Mouse (Mus musculus) adipocyte (in vitro differentiated cells): ENCODE measurements around the gene Cep131.

Experiments
- DNase-seq: peaks from one replicate; pipeline ENCODE4 v3.0.0-alpha.2; 2016; ENCODE audit warnings: low spot score

Gene Cep131

DNA sequence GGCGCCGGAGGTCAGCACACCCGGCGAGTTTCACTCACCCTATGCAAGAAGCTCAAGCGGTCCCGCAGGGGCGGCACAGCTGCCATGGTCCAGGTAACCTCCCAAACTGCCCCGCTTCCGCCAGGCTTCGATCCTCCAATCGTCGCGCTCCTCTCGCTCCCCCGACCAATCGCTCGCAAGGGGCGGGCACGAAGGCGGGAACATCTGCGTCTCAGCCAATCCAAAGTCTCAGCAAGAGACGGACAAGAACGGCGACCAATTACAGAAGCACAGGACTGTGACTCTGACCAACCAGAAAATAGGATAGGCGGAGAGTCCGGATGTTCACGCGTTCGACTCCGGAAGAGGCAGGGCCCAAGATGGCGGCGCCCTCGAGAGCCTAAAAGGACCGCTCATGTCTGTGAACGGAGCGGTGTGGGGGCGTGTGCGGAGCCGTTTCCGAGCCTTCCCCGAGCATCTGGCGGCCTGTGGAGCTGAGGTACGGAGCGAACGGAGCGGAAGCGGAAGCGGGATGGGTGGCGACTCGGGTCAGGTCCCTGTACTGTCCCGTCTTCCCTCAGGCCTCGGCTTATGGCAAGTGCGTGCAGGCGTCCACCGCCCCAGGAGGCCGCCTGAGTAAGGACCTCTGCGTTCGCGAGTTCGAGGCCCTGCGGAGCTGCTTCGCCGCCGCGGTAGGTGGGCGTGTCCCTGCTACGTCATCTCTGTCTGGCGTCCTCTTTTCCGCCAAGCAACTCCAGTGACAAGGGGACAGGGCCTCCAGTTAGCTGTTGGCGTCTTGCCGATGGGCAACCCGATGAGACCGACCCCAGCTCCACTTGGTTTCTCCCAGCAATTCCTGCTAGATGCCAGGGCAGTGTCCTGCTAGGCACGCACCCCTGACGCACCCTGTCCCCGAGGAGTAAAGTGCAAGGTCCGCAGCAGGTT lies 12.2 kb upstream of the Cep131 start, which contains the start of the genes Tepsin and Ndufaf8:
Tepsin (minus strand) TSS at position 144 of the 924 bp plus-strand sequence.
Ndufaf8 (plus strand) TSS at position 341 of the 924 bp plus-strand sequence.
- peak; percentile 97 for DNase-seq

DNA sequence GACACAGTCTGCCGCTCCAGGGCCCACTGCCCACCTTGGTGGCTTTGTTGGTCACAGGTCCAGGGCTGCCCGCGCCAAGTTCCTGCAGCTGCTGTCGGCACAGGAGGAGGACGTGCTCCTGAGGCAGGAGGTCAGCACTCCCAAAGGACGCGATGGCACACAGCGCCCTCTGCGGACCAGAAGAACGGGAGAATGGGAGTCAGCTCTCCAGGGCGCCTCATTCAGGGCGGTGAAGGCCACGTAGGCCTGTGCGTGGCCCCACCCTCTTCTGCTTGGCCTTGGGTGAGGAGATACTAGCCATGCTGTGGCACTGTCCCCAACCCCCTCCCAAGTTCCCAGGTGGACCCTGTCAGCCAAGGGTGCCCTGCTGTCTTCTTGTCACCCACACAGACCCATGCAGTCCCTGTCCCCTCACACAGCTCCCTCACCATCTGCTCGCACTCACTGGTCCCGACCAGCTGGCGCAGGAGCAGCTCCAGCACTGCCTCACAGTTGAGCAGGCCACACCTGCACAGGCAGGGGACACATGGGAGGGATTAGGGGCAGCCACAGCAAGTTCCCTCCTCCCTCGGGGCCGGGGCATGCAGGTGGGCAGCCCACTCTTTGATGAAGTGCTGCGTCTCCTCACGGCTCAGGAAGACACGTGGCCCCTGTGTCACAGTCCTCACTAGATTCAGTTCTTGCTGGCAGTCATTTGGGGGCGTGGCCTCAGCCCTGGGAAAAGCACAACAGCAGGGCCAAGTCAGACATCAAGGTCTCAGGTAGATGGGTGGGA lies 6.4 kb upstream of the Cep131 start:
- DNase-seq, result no peak

DNA sequence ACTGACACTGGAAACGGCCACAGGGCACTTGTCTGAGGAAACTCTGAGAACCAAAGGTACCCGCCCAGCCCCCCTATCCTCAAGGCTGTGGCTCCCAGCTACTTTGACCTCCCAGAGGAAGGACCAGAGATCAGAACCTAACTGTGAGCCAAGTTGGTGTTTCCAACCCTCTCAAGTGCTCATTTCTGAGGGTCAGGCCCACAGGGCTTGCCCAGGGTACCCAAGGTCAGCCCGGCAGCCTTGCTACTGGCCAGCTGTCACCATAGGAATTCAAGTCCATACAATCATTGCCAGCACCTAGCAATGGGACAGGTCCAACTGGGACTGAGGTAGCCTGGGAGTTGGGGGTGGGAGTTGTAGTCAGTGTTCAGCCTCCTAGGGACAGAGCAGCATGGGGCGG lies 4.0 kb upstream of the Cep131 start:
- DNase-seq, result no peak

DNA sequence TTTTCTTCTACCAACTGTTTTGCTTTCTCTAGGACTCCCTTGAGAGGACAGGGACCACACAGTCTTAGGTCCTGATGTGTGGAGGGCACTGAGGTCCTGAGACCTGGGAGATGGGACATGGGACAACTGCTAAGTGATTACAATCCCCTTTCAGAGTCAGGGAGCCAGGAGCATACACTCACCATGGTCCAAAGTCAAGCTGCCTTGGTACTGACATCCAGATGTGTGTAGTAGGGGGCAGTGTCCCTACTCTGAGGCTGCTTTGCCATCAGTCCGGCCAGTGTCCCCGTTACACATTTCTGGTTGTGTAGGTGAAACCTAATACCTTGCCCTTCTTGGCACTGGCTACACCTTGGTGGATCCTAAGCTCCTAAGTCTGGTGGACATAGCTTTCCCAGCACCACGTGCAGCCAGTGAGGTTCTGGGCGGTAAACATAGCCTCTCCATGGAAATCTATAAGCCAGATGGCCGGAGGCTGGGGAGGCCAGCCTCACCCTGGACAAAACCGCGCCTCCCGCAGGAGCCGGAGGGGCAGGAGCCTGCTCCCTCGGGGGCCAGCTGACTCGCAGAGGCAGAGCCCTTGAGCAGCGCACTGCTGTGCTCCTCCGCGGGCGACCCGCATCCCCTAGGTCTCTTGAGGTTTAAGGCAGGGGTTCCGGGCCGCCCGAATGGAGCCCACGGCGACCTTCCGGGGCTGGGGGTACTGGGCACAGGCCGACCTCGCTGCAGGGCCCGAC lies 568 bp downstream of the Cep131 start:
- no peak for DNase-seq

DNA sequence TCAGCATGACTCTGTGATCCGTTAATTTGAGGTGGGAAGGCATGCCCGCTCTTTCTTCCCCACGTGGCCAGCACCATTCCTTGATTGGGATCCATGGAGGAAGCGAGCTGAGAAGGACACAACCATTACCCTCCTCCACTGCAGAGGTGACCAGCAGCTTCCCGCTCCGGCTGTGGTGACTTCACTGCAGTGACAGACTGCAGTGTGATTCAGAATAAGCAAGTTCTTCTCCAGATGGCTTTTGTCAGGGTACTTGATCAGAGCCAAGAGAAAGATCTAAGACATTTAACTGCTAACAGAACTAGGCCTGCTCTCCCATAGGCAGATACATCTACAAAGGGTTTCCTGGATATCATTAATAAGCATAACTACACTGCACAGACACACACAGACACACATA lies 6.3 kb downstream of the Cep131 start:
- DNase-seq, result no peak

DNA sequence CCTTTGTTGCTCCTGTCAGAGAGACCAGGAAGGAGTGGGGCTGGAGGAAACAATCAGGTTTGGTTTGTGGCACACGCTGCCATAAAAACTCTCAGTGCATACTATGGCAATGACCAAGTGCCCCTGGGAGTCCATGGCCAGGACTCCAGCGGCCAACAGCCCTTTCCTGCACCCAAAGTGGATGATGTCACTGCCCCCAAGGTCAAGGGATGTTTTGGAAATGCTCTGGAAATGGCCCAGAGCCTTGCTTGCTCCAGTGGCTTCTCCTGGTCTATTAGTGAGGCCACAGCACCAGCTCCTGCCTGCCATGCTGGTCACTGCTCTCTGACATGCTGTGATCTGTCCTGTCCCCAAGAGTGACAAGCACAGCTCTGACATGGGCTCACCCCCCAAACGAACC lies 10.4 kb downstream of the Cep131 start:
- no peak for DNase-seq

DNA sequence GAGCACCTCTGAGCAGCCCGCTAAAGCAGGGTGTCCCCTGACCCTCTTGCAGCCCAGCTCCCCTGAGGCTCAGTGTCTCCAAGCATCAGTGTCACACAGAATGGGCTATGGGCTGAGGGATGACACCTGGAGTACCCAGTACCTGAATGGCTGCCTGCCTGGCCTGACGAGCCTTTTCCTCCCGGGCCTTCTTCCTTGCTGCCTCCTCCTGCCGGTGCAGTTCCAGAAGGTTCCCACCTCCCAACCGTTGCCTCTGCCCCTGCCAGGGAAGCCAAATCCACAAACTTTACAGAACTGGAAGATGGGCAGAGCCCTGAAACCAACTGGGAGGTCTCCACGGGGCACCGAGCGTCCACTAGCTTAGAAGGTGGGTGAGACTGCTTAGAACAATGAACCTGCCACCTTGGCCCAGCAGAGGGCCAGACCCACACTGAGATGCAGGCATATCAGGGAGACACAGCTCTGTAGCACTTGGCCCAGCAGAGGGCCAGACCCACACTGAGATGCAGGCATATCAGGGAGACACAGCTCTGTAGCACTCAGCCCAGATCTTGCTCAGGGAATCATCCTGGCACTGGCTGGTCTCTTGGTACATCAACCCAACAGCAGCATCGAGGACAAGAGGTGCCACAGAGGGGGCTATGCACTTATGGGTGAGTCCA lies 13.5 kb downstream of the Cep131 start:
- no peak for DNase-seq

DNA sequence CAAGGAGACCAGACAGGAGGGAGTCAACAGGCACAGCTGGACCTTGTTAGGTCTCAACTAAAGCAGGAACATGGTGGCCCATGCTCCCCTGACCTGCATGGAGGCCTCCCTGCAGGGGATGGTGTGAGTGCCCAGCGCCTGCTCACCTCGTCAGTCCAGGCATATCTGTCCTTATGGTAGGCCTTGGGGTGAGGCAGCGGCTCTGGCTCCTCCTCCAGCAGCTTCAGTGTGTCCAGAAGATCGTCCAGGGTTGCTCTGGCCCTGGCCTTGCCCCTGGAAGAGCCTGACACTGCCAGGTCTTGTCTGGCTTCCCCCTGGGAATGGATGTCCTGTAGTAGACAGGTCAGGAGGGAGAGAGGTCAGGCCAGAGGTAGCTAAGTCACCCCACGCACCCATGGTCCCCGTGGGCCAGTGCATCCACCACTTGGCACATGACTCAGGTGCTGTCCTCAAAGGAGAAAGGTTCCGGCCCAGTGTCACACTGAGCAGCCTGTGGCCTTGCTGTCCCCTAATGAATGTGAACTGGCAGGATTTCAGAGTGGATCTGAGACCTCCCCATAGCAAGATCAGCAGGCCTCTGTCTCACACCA lies 14.8 kb downstream of the Cep131 start:
- DNase-seq, result no peak

DNA sequence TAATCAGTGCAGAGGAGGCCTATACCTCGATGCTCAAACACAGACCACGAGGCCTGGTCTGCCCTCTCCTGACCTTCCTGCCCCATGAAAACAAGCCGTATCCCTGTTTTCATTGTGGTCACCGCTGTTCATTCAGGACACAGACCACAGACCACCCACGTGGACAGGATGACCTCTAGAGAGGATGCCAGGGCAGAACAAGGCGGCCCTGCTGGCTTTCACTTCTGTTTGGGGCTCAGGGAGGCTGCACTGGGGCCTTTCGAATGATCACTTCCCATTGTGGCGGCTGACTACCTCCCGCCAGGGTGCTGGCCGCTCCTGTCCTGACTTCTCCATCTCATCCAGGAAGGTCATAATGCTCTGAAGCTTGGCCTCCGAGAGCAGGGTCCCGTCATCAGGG lies 15.6 kb downstream of the Cep131 start:
- no peak for DNase-seq

DNA sequence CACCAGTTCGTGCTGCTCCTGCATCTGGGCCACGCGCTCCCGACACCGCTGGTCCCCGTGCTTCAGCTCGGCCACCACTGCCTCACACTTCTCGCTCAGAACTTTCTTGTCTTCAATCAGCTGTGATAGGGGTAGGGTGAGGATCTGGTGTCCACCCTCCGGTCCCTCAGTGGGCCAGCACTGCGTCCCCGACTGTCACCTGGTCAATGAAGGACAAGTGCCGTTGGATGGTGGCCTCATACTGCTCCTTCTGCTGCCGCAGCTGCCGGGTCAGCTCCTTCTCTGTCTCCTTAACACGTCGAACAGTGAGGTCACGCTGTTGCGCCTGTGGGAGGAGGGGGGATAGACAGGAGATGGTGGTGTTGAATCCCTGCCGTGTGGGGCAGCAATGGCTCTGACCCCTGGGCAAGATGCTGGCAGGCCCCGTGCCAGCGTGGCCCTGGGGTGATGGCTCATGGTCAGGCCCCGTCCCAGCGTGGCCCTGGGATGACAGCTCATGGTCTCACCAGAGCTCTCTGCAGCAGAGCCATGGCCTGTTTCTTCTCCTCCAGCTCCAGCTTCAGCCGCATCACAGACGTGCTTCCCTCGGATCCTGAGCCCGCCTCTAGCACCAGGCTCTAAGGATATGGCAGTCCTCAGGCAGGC lies 16.2 kb downstream of the Cep131 start:
- DNase-seq, result no peak

DNA sequence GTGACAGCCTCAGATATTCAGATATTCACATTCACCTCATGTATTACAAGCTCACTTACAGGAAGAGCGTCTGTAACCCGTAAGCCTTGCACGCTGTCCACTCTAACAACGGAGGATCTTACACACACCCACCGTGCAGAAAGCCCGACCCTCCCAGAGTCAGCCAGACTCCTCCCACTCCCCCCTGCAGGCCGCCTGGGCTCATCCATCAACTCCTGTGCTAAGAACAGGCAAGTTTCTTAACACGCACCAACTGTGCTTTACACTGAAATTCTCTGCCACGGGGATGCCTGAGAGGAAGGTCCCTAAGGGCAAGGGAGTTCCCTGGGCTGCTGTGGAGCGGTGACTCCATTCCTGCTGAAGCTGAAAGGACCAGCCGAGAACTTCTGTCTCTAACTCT lies 17.4 kb downstream of the Cep131 start:
- no peak for DNase-seq

DNA sequence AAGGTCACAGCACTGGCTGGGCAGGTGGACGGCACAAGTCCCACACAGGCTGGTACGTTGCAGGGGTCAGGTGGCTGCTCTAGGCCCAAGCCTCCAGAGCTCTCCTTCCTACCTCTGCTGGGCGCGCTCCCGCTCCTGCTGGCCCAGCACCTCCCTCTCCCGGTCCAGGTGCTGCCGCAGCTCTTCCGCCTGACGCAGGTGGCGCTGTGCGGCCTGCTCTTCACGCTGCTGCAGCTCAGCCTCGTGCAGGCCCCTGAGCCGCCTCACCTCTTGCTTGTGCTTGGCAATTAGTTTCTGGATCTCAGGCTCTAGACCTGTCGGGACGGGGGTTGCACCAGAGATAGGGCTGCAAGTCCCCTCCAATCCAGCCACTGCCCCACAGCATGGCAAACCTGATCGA lies 18.8 kb downstream of the Cep131 start:
- DNase-seq, result no peak

DNA sequence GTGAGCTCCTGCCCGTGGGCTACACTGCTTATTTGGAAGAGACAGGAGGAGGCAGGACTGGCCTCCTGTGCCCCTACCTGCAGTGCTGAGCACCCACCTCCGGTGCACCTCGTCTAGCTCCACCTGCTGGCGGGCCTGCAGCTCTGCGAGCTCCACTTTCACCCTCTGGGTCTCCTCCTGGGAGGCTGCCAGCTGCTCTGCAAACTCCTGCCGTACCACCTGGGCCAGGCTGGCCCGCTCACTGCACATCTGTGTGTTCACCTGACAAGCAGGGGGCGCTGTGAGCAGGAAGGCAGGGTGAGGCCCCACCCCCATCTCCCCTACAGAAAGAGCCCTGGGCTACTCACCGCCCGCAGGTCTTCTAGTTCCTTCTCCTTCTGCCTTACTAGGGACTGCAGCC lies 21.3 kb downstream of the Cep131 start:
- DNase-seq, result no peak

DNA sequence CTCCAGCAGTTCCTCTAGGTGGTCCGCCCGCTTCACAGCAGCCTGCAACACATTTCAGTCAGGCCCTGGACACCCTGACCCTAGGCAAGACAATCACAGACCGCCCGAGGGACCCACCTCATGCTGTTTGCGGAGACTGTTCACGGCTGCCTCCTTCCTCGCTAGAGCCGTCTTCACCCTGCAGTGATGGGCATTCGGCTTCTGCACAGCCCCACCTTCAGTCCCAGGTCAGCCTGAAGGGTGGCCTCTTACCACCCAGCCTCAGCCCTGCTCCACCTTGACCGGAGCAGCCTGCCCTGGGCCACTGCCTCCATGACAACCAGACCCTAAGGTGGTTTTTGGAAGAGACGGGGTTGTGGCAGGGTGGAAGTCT lies 22.0 kb downstream of the Cep131 start:
- DNase-seq, result no peak

DNA sequence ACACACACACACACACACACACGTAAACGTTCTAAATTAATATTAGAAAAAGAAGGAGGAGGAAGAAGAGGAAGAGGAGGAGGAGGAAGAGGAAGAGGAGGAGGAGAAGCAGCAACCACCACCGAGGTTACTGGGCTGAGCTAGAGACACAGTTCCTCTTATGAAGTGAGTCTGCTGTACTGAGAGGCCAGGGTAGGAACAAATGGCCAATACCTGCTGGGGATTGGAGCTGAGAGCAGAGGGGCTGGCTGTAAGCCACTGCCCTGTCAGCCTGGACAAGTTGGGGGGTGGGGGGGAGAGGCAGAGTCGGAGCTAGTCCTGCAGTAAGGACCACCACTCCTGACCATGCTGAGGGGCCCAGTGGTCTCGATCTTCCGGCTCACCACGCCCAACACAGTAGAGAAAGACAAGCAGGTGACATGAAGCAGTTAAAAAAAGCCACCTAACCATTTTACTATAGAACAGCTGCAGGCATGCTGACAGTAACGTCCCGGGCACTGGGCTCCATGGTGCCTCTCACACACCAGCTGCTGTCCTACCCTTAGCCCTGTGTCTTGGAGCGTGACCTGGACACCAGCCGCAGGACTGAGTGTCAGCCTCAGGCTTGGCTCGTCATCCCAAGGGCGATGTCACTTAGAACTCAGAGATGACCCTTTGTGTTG lies 22.5 kb downstream of the Cep131 start:
- no peak for DNase-seq

DNA sequence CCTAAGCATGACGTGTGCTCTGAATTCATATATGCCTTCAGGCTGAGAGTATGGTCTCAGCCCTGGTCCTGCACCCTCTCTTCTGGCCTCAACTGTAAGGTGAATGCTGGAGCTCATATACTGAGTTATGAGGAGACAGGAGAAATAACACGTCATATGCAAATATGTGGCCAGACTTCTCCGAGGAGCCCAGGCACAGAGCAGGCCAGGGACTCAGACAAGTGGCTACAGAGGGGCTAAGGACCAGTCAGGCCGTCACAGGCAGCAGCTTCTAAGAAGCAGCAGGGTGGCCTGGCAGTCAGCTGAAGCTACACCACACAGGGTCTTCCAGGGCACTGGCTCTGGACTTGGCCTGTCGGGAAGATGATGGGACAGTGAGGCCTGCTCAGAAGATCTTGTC lies 23.3 kb downstream of the Cep131 start:
- no peak for DNase-seq

DNA sequence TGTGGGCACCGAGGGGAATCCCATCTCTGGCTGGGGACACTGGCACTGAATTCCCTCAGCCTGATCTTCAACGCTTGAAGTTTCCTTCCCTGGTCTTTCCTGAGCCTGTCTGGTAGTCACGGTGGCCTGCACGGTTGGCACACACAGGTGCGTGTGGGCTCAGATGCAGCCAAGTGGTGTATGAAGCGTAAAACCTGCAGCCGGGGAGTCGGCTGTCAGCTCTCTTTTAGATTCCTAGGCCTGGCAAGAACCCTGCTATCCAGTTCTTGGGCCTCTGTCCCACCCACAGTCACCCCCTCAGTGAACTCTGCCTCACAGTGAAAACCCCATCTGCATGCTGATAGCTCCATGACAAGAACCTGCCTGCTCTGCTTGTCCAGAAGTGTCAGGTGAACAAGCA lies 26.0 kb downstream of the Cep131 start:
- no peak for DNase-seq

DNA sequence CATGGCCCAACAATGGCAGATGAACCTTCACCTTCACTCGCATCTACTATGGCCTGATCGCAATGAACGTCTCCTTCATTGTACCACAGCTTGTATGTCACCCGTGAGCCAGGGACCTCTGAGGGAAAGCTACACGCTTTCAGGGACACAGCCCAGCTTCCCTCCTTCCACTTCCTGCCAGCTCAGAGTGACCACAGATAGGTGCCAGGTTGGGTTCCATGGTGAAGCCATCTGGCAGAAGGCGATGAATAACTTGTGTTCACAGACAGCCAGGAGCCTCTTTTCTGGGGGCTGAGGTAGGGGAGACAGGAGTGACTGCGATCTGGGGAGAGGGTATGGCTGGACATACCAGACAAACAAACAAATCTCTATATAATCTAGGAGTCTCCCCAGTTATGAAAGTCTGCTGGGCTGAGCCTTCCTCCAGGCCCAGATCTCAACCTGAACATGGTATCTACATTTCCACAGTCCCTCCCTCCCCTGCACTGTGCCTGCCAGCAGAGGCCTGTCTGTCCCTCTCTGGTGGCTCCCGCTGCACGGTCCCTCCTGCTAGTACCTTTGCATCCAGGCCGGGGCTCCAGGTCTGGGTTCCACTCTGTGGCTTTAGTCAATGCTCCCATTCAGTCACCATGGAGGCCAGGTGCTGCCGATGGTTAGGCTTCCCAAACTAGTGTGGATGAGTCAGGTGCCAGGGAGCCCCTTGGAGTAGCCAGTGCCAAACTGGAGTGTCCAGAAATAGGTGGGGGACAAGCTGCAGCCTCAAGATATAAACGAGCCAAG lies 30.5 kb downstream of the Cep131 start:
- DNase-seq, result no peak

DNA sequence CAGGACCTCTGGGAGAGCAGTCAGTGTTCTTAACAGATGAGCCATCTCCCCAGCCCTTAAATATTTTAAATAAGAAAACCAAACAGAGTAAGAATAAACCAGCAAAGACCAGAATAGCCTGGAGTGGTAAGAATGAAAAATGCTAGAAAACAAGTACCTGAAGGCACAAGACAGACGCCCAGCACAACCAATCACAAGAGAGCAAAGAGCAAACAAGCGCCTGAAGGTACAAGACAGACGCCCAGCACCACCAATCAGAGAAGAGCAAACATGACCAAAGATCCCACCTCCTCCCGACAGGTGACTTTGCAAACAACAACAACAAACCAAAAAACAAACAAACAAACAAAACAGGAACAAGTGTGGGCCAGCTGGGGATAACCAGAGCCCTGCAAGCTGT lies 32.8 kb downstream of the Cep131 start:
- DNase-seq, result no peak

DNA sequence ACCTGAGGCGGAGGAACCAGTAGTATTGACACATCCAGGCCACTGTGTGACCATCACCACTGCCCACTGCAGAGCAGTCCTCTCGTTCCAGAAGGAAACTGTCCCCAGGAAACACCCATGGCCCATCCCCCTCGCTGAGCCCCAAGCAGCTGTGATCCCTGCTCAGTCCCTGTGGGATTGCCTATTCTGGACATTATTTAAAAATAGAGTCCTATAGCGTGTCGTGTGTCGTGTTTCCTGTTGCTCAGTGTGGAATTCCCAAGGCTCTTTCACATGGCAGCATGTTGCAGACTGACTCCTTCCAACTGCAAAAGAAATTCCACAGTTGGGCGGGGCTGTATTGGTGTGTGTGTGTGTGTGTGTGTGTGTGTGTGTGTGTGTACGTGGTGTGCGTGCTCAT lies 34.4 kb downstream of the Cep131 start:
- no peak for DNase-seq
